Mouse (Mus musculus) CD4-positive, CD25-positive, alpha-beta regulatory T cell, adult 2 months (primary cell): ENCODE measurements at regions not wholly inside any gene's neighbourhood (a gene's known extent, or its start where the extent isn't known, plus 50 kb on each side); places are given as distances from the start of the nearest gene placed in this dataset.

Experiments used
- DNase-seq: peaks from one replicate; pipeline ENCODE4 v3.0.0-alpha.2; 2012; ENCODE audit warnings: low read depth, low spot score

DNA sequence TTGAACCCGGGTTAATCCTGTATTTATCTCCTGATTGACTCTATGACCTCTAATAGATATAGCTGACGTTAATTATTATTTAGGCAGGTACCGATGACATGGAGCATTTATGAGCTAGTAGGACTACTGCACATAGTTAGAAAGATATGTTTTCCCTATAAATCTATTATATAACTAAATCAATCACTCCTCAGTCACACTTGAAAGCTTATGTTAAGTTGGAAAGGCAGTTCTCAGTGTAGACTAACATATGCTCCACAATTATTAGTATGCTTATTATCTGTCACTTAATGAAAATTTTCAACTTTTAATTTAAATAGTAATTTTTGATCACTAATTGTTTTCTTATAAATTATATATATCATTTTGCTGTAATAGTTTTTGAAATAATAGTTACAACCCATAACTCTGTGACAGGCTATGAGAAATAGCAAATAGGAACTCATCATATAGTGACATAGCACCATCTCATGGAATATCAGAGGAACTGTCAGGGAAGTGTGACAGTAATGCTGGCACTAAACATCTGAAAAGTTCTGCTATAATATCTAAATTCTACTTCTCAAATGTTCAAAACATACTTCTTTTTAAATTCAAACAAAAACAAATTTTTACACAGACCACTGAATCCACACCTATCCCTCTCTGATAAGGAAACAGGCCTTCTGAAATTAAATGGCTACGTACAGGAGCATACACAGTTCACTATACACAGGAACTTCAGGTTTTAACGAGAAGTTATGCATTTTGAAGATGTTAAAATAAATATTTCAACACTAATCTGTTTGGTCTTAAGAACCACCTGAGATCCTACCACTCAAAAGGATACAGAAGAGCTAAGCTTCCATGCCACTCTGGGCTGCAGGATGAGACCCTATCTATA, 75.3 kb upstream of the Map2 start:
- DNase-seq, result no peak

DNA sequence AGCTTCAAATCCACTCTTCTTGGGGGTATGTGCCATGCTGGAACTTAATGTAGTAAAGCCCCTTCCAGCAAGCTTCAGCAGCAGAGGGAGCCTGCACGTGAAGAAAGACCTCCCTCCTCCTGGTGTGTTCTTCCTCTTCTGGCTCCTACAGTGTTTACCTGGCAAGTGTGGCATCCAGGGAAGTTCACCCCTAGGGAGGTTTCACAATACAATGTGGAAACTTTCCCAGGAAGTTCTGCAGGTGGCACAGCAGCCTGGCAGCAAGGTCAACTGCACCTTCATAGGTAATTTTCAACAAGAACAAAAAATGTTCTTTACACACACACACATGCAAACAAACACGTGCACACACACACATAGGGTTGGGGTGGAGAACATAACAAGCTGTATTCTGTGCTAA, 73.7 kb upstream of the Map2 start:
- DNase-seq, result no peak

DNA sequence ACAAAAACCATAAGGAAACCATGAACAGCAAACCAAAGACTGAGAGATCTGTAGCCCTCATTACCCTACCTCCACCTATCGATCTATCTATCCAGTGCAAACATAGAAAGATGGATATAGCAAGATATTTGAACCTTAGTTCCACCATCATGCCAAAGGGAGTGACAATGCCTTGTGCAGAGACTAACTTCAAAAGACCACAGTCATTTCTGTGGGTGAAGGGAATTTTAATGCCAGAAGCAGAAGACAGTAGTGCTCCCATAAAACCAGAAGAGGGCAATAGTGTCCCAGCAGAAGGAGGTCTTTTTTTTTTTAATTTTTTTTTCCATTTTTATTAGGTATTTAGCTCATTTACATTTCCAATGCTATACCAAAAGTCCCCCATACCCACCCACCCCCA, 70.6 kb upstream of the Map2 start:
- peak; percentile 2 for DNase-seq

DNA sequence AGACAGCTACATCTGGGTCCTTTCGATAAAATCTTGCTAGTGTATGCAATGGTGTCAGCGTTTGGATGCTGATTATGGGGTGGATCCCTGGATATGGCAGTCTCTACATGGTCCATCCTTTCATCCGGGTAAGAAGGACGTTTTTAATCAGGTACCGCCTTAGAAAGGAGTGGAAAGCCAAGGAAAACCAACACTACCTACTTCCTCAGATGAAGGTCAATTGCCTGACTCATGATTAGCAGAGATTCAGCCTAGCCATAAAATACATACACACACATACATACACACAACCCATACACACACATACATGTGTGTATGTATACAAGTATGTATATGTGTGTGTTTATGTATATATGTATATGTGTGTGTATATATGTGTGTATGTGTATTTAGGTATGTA, 69.9 kb upstream of the Map2 start:
- no peak for DNase-seq

DNA sequence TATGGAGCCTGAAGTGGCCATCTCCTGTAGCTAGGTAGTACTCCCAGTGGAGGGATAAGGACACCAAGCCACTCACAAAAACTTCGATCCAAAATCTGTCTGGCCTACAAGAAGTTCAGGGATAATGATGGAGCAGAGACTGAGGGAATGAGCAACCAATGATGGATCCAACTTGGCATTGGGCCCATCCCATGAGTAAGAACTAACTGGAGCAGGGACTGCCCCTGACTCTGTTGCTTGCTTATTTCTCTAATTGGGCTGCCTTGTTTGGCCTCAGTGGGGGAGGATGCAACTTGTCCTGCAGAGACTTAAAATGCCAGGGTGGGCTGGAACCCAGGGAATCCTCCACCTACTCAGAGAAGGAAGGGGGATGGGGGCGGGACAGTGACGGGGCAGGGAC, 67.0 kb upstream of the Map2 start:
- DNase-seq, result no peak

DNA sequence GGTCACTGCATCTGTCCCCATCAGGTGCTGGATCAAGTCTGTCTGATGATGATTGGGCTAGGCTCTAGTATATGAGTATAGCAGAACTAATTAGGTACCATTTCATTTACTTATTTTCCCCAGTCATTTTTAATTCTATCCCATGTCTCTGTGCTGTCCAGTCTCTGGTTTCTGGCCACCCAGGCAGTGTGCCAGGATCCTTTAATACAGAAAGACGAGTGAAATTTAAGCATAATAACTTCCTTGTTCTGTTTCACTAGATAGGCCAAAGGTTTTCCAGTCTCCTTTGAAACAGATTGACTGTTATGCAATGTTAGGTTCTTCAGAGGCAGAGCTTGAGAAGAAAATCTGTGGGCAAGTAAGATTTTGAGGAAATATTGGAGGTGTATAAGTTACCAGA, 61.2 kb upstream of the Map2 start:
- DNase-seq, result no peak

DNA sequence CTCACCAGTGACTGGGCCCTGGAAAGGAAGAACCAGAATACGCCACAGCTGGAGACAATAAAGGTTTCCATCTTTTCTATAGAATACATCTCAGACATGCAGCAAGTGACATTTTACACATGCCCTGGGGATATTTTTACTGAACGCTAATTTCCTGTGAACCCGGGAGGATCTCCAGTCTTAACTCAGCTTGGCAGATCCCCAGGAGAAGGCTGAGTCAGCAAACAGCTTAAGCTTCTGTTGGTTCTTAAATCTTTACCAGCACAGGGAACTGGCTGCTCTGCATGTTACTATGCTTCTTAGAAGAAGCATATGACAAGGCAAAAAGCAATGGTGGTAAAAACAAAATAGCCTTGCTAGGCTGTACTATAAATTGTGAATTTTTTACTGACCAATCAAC, 59.7 kb upstream of the Map2 start:
- no peak for DNase-seq
